Mouse (Mus musculus): Measurements from ENCODE around the gene Mrtfb.

DNA sequence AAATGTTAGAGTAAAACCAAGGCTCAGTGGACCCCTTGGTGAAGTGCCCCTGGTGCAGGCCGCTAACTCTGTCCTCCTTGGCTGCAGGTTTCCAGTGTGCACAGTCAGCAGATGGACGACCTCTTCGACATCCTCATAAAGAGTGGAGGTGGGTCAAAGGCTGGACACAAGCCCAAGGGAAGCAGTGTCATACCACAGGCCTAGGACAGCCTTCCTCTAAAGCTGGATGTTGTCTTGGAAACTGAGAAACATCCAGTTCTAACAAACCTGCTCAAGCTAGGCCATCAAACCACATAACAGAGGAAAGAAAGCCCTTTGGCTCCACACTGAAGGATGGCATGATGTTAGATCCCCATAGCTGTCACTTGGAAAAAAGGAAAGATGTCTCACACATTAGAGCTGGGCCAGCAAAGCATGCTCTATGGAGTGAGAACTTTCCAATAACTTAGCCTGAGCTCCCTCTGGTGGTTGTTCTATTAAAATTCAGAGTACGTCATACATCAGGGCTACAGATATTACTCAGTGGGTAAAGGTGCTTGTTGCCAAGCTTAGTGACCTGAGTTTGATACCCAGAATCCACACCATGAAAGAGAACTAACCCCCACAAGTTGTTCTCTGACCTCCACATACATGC lies 153.4 kb downstream of the Mrtfb start:
- TF ChIP-seq POLR2A (IDR thresholded peaks at IDR 0.05; ENCODE audit: borderline replicate concordance, low read depth, low read length) (no peak), CTCF (IDR thresholded peaks at IDR 0.05; ENCODE audit: low read depth, low read length) (no peak)

All from bone marrow macrophage, adult 2 months (primary cell).